Mouse (Mus musculus) erythroblast, embryonic 14.5 days (primary cell): Measurements from ENCODE around the gene Tsga10ip. TPM values are rescaled to one million over a fixed set of nuclear protein-coding genes. Genes with fewer than 3 reads are reported as not detected.

ENCODE experiments used
- H3K27me3 ChIP-seq: 2 replicates; pipeline ENCODE4 v1.6.1; 2012; ENCODE audit warnings: inconsistent platforms; ENCODE audit not compliant: control insufficient read depth
- H3K36me3 ChIP-seq: 2 replicates; pipeline ENCODE4 v1.6.1; 2012; ENCODE audit warnings: mild to moderate bottlenecking, inconsistent platforms; ENCODE audit not compliant: control insufficient read depth
- H3K4me1 ChIP-seq: 2 replicates; pipeline ENCODE4 v1.6.1; 2012; ENCODE audit warnings: inconsistent platforms; ENCODE audit not compliant: control insufficient read depth
- H3K4me3 ChIP-seq: replicated peaks from 2 replicates; pipeline ENCODE3; 2012; ENCODE audit warnings: moderate library complexity, mild to moderate bottlenecking, inconsistent platforms
- H3K9me3 ChIP-seq: 2 replicates; pipeline ENCODE4 v1.6.1; 2012; ENCODE audit warnings: low read length, inconsistent platforms, mixed read lengths; ENCODE audit not compliant: control insufficient read depth
- GATA1 ChIP-seq: IDR thresholded peaks from 2 replicates; pipeline ENCODE4 v1.6.1; 2012; ENCODE audit warnings: low read length, inconsistent platforms, mixed read lengths
- TAL1 ChIP-seq: IDR thresholded peaks from 3 replicates; pipeline ENCODE4 v1.6.1; 2012; ENCODE audit warnings: low read length, inconsistent platforms, mixed read lengths
- polyA plus RNA-seq: library from polyadenylated mRNA; stranded (reverse); fragments of >175 nt; gene quantifications from 2 replicates; pipeline ENCODE4 v1.2.3, GENCODE M21; 2012

The Tsga10ip gene
- not detected in 2 replicates for polyA plus RNA-seq

DNA sequence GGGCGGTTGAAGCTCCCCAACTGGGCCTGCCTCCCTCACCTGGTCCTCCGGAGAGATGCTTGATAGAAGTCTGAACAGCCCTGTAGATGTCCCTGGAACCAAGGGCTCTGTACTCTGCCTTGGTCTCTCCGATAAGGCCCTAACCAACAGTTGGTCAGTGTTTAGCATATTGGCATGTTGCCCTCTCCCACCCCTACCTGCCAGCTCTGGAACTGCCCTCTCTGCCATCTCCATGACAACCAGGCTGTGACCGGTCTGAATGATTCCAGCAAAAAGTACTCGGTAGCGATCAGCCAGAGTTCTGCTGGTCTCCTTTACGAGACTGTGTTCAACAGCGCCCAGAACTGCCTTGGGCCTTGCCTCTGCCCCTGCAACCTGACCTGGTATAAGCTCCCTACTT lies at the start of gene Tsga10ip:
Gene Tsga10ip, minus strand, starts transcription at position 234 of the 400 bp plus-strand sequence.
- Histone ChIP-seq H3K4me3 (no peak within 1 kb of the TSS), H3K27me3 (no peaks in the 10 kb centered on the region), H3K4me1 (no peaks in the 10 kb centered on the region; the same call in 1 of the 2 replicates), H3K9me3 (no peaks in the 10 kb centered on the region), H3K36me3 (no peaks in the 10 kb centered on the region)
- TF ChIP-seq GATA1 (no peak), TAL1 (no peak)

DNA sequence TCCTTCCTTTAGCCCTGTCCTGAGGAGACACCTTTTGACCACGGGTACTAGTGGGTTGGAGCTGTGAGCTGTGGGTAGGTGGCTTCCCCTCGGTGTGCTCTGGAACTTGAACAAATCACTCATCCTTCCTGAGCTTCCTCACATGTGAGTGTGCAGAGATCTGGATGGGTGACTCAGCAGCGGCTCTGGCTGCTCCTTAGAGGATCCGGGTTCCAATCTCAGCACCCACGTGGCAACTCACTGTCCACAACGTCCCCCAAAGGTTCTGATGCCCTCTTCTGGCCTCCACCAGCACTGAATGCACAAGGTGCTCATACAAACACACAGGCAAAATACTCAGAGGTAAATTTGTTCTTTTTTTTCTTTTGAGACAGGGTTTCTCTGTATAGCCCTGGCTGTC lies 49.4 kb upstream of the Tsga10ip start:
- peaks cover 42% of the 10 kb centered on the region for H3K4me1 ChIP-seq
- peaks cover 7% of the 10 kb centered on the region for H3K36me3 ChIP-seq
- peaks cover 9% of the 10 kb centered on the region for H3K9me3 ChIP-seq
- H3K4me3 ChIP-seq = no peak overlapping the region
- peaks cover 50% of the 10 kb centered on the region for H3K27me3 ChIP-seq
- TF ChIP-seq TAL1 (no peak), GATA1 (no peak)

DNA sequence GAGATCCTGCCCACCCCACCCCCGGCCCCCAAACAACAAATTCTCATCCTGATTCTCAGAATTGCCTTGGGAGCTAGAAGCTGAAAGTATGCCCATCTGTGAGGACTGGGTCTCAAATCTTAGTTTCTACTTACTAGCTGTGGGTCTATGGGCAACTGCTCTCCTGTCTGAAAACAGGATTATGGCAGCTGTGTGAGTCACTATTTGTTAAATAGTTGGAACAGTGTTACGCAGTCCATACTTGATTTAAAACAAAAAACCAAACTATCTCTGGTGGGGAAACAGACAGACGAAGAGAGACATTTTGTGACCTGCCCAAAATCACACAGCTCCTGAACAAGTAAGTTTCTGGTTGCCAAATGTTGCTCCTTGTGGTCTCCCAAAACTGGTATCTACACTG lies 47.3 kb upstream of the Tsga10ip start:
- peaks cover 2% of the 10 kb centered on the region for H3K36me3 ChIP-seq
- no peak overlapping the region for H3K4me3 ChIP-seq
- peaks cover 64% of the 10 kb centered on the region for H3K27me3 ChIP-seq
- H3K4me1 ChIP-seq = peaks cover 23% of the 10 kb centered on the region
- TF ChIP-seq TAL1 (no peak), GATA1 (no peak)
- peaks cover 9% of the 10 kb centered on the region for H3K9me3 ChIP-seq

DNA sequence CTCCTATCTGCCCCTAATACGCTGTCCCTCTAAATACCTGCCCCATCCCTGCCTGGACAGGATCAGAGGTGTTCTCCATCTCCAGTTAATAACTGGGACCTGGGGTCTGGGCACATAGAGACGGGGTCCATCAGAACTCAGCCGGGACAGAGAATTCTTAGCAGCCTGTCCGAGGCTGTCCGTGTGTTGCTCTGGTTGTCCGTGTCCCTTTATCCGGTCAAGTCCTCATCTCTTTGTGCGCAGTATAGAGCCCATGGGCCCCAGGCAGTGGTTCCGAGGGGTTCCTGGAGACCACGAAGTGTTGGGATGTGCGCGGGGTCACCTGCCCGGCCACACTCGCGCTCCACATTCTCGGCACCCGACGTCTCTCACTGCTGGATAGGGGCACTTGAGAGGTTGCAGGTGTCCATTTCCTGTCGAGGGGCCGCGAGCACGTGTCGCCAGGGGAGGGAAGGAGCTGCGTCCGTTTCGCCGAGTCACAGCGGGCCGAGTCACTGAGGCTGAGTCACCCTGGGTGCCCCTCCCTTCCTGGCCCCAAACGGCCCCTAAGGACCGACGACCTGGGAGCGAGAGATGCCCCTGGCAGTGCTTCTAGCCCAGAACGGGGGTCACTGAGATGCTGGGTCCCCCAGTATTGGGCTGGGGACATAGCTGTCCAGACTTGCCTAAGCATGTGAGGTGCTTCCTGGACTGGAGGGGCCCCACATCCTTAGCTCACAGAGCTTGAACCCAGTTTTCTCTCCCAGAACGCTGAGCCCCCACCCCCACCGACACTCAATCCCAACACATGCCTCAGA lies 46.2 kb upstream of the Tsga10ip start:
- peaks cover 9% of the 10 kb centered on the region for H3K9me3 ChIP-seq
- H3K36me3 ChIP-seq = no peaks in the 10 kb centered on the region
- H3K4me3 ChIP-seq = peak overlapping the region; percentile 61
- peaks cover 22% of the 10 kb centered on the region for H3K4me1 ChIP-seq
- no peak for TF ChIP-seq TAL1
- no peak for TF ChIP-seq GATA1
- H3K27me3 ChIP-seq = peaks cover 72% of the 10 kb centered on the region

DNA sequence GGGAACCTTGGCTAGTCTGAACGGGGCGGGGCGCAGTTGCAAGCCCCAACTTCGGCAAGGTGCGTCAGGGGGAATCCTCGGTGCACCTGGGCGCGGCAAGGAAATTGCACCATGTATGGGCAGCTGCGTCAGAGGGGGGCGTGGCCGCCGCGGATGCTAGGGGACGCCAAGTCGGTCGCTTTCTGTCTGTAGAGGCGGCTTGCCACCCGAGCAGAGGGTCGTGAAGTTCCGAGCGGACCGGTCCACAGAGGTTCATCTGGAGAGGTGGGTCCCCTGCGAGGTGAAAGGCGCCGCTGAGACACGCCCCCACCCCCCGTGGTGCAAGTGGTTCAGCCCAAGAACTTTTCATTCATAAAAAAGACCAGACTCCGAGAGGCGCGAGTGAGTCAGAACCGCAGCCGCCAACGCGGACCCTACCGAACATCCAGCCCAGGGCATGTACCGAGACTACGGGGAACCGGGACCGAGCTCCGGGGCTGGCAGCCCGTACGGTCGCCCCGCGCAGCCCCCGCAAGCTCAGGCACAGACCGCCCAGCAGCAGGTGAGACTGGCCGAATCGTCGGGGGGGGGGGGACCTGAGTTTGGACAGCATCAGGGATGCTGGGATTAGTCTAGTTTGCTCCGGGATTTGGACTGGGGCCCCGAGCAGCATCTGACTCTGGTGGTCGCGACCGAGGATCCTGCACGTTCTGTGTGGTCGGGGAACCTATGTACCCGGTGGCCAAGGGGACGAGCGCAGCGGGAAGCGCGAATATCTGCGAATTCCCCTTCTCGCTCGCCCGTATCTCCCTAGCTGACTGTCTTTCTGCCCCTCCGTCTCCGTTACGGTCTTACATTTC lies 45.4 kb upstream of the Tsga10ip start, which contains the start of gene Fosl1:
Gene Fosl1, plus strand, starts transcription at position 33 of the 839 bp plus-strand sequence.
- H3K36me3 ChIP-seq = no peaks in the 10 kb centered on the region
- H3K4me1 ChIP-seq = peaks cover 22% of the 10 kb centered on the region
- peaks cover 72% of the 10 kb centered on the region for H3K27me3 ChIP-seq
- H3K9me3 ChIP-seq = peaks cover 9% of the 10 kb centered on the region
- TF ChIP-seq TAL1 = no peak
- TF ChIP-seq GATA1 = no peak
- peak within 1 kb of the TSS; percentile 61 for H3K4me3 ChIP-seq

DNA sequence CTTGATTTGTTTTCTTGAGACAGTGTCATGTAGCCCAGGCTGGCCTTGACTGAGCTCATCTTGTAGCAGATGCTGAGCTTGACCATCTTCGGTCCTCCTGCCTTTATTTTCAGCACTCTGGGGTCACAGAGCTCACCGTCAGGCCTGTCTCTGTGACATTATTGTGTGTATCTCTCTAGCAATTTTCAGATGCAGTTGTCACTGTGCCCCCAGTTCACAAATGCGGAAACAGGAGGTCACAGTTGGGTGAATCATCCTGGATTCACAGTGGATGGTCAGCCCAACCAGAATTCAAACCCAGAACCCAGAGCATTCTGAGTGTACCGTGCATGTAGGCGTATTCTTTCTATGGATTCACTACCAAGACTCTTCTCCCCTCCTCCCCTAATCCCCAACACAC lies 43.4 kb upstream of the Tsga10ip start:
- Histone ChIP-seq H3K9me3 (peaks cover 11% of the 10 kb centered on the region), H3K4me3 (no peak overlapping the region), H3K27me3 (peaks cover 71% of the 10 kb centered on the region), H3K36me3 (no peaks in the 10 kb centered on the region), H3K4me1 (peaks cover 22% of the 10 kb centered on the region)
- TF ChIP-seq GATA1 = no peak
- TF ChIP-seq TAL1 = no peak

DNA sequence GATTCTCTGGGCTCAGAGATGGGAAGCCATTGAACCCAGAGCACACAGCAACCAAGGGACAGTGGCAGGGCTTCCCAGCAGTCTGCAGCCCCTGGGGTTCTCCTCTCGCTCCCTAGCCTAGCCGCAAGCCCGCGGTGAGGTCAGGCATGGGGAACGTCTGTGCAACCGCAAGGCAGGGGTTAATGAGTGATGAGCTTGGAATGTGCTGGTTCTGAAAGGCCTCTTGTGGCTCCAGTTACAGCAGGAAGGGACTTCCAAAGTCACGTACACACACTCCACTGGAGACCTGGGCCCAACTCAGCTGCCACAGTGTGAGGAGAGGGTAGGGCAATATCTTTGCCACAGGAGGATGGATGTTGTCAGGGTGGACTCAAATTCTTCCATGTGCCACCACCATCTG lies 42.6 kb upstream of the Tsga10ip start:
- no peaks in the 10 kb centered on the region for H3K36me3 ChIP-seq
- peaks cover 17% of the 10 kb centered on the region for H3K9me3 ChIP-seq
- peaks cover 66% of the 10 kb centered on the region for H3K27me3 ChIP-seq
- TF ChIP-seq GATA1 (no peak), TAL1 (no peak)
- H3K4me1 ChIP-seq = peaks cover 22% of the 10 kb centered on the region
- H3K4me3 ChIP-seq = no peak overlapping the region

DNA sequence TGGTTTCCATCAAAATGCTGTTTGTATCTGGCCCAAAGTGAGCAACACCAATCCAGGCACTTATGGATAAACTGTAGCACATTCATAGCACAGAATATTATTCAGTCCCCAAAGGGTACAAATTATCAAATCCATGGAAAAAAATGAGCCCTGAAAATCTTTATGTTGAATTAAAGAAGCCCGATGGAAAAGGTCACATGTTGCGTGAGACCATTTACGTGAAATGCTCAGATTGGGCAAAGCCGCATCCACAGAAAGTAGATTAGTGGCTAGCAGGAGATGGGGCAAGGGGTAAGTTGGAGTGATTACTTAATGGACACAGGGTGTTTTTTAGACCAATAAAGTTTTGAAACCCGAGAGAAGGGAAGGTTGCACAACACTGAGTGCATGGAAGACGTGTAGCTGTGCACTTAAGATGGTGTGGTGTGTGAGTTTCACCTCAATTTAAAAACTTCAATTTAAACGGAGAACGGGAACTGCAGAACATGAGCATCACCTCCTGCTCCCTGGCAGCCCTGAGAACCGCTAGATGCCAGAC lies 42.1 kb upstream of the Tsga10ip start:
- Histone ChIP-seq H3K4me3 (no peak overlapping the region), H3K27me3 (peaks cover 61% of the 10 kb centered on the region), H3K36me3 (no peaks in the 10 kb centered on the region), H3K4me1 (peaks cover 22% of the 10 kb centered on the region), H3K9me3 (peaks cover 17% of the 10 kb centered on the region)
- TF ChIP-seq TAL1 = no peak
- no peak for TF ChIP-seq GATA1

DNA sequence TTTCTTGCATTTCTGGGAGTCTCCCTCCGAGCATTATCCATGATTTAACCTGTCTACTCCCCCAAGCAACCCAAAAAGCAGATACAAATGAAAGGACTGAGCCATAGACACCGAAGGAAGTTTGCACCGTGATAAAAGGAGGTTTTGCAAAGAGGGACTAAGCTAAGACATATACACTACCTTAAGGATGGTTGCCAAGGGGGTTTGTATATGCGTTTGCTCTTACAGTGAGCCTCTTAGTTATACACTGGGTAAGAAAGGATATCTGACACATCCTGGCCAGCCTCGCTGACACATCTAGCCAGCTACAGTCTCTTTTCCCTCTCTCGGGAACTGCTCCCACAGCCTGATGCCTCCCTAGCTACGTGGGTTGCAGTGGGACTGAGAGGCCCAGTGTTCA lies 31.6 kb upstream of the Tsga10ip start:
- H3K4me3 ChIP-seq = no peak overlapping the region
- peaks cover 16% of the 10 kb centered on the region for H3K27me3 ChIP-seq
- no peaks in the 10 kb centered on the region for H3K9me3 ChIP-seq
- no peak for TF ChIP-seq TAL1
- no peak for TF ChIP-seq GATA1
- peaks cover 11% of the 10 kb centered on the region for H3K4me1 ChIP-seq
- H3K36me3 ChIP-seq = no peaks in the 10 kb centered on the region
